Mouse (Mus musculus): ENCODE measurements around the gene Peli1. TPM values are rescaled to one million over a fixed set of nuclear protein-coding genes. Genes with fewer than 3 reads are reported as not detected.
"Not testable (repeated sequence)": the region's sequence is repeated elsewhere in the genome, so short reads cannot be mapped to it uniquely, and the experiment has no call there.

Peli1 gene
- total RNA-seq, 2 experiments from 2014 or later = 25.7 to 28.1 TPM

DNA sequence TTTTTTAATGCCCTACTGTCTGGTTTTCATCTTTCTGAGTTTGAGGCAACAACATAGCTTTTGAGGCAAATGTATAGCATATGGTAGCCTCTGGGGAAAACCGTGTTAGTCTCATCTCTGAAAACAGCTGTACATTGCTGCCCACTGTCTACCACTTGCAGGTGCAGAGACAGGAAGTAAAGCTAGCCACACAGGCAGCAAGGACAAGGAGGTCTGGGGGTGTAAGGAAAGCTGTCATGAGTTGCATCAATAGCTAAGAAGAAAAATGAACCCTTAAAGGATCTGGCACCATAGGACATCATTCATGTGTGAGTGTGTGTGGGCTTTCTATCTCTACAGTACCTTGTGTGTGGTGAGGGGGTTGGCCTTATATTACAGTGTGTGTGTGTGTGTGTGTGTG lies 89.6 kb downstream of the Peli1 start:
- DNase-seq (ENCODE audit: low spot score in 2 of 2) = no peak

DNA sequence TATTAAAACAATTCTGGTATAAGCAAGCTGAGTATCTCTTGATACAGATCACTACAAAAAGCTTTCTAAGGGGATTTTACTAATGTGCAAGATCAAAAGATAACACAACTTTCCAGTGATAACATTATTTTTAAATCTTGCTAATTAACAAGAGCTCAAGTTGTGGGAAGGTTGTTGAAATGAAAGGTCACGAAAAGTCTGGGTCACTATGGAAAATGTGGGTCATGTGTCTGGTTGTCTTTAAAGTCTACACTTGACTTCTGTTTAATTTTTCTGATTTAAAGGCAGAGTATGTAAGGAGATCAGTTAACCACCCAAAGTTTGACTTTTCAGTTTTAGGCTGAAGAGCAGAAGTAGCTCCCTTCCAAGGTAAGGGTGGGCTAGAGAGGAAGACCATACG lies 90.5 kb downstream of the Peli1 start:
- no peak for DNase-seq (ENCODE audit: low spot score in 2 of 2)

DNA sequence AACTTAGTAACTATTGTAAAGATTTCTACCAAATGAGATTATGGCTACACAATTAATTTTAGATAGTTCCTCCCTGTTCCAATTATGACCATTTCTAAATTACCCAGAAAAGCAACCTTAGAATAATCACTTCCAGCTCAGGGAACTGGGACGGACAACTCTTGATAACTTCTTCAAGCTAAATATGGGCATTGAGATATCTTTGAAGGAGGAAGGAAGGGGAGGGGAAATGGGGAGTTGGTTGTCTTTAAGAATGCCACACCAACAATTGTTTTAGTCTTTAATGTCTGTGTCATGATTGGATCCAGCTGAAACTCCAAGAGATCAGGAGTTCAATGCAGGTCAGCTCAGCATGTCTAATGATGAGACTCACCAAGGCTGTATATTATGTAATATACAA lies 91.6 kb downstream of the Peli1 start:
- DNase-seq (ENCODE audit: low spot score in 2 of 2) = no peak

DNA sequence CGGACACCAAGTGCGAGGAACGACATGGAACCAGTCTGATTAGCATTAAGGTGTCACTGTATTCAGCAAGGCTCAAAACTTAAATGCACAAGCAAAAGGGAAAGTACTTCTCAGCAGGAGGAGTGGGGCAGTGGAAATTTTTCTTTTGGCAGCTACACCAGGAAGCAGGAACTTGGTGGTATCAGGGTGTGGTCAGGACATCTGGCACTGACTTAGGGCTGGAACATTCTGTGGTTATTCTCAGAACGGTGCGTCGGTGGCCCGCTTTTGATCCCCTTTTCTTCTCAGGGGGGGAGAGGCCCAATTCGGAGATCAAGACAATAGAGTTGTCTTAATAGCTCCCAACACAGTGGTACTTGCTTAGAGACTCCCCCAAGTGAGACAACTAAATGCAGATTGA lies 100.7 kb downstream of the Peli1 start:
- not testable (repeated sequence) for DNase-seq (ENCODE audit: low spot score in 2 of 2)

DNA sequence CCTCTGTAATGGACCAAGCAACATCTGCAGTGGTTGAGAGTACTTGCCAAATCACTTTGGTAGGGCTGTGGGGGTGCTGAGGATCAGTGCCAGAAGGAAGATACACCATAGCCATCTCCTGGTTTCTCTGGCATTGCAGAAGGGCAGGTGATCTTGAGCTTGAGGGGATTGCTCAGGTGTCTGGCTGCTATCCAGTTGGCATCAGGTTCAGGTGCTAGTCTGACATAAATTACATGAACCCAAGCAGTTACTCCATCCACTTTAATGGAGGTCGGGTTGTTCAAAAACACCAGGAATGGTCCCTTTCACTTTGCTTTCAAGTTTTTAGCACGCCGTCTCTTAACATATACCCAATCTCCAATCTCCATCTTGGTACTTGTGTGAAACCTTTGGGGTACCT lies 103.8 kb downstream of the Peli1 start:
- DNase-seq (ENCODE audit: low spot score in 2 of 2) = no peak

Other genes with a start within 250 kb of the Peli1 start
- 10 to 100 TPM; 41.5 to 42.7 TPM for gene Vps54, start 148.0 kb downstream of the Peli1 start, total RNA-seq (2021)

All from adrenal gland, postnatal 4 days (tissue).